Mouse (Mus musculus) kidney, adult 11 months (tissue): ENCODE results near the gene Mtmr12.

ENCODE experiments used
- DNase-seq: peaks from one replicate; pipeline ENCODE4 v3.0.0; 2022

The Mtmr12 gene

GRCm38 (mm10) chr15:12284794-12285534, 80.1 kb downstream of the Mtmr12 start:
- no peak for DNase-seq

- DNase-seq = no peak
Observed at GRCm38 (mm10) chr15:12285535-12285809, 80.6 kb downstream of the Mtmr12 start.

DNA sequence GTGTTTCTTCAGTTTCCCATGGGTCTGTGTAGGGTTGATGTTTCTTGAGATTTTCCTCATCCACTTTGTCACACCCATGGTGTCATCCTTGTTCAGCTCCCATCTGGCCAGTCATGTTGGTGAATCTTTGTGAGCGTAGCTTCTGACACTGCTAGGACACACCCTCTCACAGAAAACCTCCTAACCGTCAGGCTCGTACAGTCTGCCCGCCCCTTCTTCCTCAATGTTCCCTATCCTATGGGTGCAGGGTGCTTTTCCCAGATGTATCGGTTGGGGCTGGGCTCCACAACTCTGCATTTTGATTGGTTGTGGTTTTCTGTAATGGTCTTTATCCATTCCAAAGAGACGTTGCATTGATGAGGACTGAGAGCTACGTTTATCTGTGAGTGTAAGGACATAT, 85.5 kb downstream of the Mtmr12 start:
- no peak for DNase-seq

GRCm38 (mm10) chr15:12291757-12292156, 86.9 kb downstream of the Mtmr12 start:
- no peak for DNase-seq

DNA sequence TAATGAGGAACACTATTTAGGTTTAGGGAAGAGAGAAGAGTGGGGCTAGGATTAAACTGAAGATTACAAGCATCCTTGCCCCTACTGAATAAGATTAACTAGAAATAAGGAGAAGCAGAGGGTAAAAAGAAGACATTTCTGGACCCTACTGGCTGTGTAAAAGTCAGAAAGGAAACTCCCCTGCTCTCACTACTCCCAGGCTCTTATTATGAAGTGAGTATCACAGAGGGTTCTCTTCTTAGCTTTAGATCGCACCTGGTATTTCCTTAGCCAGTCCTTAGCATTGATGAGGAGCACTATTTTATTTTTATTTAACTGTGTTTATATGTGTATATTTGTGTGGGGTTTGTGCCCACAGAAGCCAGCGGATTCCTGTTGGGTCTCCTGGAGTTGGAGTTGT, 91.4 kb downstream of the Mtmr12 start:
- DNase-seq = no peak

- peak; percentile 33 for DNase-seq
Observed at GRCm38 (mm10) chr15:12298231-12298737, 93.5 kb downstream of the Mtmr12 start.

DNA sequence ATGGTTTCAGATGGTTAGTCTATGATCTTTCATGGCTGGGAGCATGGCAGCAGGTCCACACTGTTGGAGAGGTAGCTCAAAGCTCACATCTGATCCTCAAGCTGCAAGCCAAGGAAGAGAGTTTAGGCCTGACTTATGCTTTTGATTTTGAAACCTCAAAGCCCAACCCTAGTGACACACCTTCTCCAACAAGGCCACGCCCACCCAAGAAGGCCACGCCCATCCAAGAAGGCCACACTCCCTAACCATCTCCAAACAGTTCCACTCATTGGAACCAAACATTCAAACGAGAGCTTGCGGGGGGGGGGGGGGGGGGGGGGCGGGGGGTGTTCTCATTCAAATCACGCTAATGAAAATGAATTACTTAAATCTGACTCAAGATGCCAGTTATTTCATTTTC, 96.9 kb downstream of the Mtmr12 start:
- DNase-seq = no peak

- DNase-seq = no peak
Observed at GRCm38 (mm10) chr15:12306188-12307071, 101.6 kb downstream of the Mtmr12 start.

DNA sequence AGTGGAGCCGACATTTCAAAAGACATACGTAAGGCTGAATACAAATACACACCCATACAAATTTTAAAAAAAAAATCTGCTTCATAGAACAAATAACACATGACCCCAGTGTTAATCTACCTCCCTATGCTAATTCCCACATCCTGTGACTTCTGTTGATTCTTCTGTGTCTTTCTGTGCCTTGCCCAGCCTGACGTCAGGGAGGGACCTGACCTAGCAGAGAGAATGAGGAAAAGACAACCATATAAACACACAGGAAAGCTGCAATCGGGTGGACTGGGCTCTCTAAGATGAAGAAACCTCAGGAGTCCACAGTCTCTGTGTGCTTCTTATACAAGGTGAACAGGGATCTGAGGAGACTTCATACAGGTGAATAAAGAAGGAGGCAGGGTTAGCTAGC, 102.3 kb downstream of the Mtmr12 start:
- no peak for DNase-seq

GRCm38 (mm10) chr15:12308539-12308938, 103.7 kb downstream of the Mtmr12 start:
- DNase-seq = no peak

DNA sequence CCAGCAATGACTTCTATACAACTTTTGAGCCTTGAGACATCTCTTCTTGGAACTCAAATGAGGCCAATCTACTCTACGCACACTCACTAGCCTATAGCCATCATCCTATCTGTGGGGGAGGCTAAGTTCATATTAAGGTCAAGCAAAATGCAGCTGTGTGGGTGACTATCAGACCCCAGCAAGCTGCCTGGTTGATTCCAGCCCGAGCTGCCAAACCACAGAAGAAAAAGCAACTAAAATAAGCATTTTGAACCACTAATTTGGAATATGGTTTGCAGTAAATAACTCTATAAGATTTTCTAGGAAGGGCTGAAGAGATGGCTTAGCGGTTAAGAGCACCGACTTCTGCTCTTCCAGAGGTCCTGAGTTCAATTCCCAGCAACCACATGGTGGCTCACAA, 105.8 kb downstream of the Mtmr12 start:
- no peak for DNase-seq

DNA sequence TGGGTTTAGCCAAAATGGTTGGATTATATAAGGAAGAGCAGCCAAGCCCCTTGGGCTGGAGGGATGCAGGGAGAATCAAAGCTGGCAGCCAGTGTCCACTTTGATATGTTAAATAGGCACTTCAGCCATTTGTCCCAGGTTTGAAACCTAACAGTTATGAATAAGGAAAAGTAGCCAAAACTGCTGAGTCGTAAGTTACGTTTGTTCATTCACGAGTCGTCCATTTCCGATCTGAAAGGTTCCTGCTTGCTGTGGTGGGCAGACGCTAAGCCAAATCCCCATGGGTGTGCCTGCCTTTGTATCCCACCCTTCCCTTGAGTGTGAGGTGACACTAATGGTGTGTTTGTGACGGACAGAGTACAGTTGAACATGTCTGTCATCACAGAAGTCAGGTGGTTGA, 106.6 kb downstream of the Mtmr12 start:
- no peak for DNase-seq

DNA sequence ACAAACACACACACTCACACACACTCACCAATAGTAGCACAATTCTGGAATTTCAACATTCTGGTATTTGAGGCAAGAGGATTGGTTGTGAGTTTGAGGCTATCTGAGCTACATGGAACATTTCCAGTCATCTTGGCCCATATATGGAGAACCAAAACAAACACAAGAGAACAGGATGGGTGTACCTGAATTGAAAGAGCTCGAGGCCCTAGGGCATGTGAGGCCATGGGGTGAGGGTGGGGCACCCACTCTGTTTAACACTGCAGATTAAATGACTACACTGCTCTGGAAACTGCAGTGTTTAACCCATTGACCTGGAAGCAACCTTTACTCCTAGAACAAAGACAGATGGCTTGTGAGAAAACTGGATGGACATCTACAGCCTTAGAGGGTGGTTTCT, 108.4 kb downstream of the Mtmr12 start:
- no peak for DNase-seq

DNA sequence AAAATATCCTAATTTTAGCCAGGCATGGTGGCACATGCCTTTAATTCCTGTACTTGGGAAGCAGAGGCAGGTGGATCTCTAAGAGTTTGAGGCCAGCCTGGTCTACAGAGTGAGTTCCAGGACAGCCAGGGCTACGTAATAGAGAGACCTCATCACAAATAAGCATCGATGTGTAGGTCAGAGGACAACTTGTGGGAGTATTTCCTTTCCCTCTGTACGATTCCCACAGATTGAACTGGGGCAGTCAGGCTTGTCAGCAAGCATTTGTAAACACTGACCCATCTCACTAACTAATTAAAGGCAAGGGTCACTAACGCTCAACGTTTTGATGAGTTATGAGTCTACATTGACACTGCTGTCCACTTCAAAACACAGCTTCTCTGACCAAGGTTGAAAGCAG, 109.8 kb downstream of the Mtmr12 start:
- no peak for DNase-seq

DNA sequence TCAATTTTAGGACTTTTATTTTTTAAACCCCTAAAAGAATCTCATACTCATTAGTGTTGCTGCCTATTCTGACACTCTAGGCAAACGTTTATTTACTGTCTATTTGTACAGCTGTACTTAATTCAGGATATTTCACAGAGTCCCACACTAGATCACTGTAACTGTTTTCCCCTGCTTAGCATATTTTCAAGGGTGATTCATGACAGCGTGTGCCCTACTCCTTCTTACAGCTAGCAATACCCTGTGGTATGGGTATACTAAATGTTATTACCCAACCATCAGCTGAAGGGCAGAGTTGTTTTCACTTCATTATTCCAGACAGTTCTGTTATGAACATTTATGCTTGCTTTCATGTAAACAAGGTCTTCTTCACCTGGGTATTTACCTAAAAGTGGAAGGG, 111.2 kb downstream of the Mtmr12 start:
- DNase-seq = no peak

- DNase-seq = no peak
Observed at GRCm38 (mm10) chr15:12317290-12317689, 112.5 kb downstream of the Mtmr12 start.

DNA sequence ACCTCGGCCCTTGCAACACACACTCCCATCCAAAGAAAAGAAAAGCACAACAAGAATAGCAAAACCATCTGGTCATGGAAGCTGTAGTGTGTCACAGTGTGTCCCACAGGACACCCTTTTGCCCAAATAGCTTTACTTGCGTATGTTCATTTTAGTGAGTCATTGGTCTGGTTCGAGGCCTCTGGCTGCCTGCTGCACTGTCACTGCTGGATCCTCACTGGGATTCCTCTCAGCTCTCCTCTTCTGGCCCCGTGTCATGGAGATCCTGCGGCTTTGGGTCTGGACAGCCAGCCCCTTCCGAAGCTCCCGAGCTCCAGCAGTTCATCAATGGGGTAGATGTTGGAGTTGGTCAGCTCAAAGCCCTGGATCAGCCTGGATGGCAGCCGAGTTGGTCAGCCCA, 113.6 kb downstream of the Mtmr12 start:
- DNase-seq = no peak

- DNase-seq = peak; percentile 30
Observed at GRCm38 (mm10) chr15:12319889-12320288, 115.1 kb downstream of the Mtmr12 start.

GRCm38 (mm10) chr15:12320441-12321090, 115.7 kb downstream of the Mtmr12 start:
- no peak for DNase-seq

- peak; percentile 95 for DNase-seq
Observed at GRCm38 (mm10) chr15:12321091-12321787, 116.4 kb downstream of the Mtmr12 start, which contains the start of gene Golph3. Gene Golph3, plus strand, starts transcription at chr15:12321450.

- peak; percentile 44 for DNase-seq
Observed at GRCm38 (mm10) chr15:12321788-12322621, 117.2 kb downstream of the Mtmr12 start, which contains the start of gene 1810049J17Rik. Gene 1810049J17Rik, minus strand, starts transcription at chr15:12321899.
